Mouse (Mus musculus): Measurements from ENCODE around the gene Dlx6.

DNA sequence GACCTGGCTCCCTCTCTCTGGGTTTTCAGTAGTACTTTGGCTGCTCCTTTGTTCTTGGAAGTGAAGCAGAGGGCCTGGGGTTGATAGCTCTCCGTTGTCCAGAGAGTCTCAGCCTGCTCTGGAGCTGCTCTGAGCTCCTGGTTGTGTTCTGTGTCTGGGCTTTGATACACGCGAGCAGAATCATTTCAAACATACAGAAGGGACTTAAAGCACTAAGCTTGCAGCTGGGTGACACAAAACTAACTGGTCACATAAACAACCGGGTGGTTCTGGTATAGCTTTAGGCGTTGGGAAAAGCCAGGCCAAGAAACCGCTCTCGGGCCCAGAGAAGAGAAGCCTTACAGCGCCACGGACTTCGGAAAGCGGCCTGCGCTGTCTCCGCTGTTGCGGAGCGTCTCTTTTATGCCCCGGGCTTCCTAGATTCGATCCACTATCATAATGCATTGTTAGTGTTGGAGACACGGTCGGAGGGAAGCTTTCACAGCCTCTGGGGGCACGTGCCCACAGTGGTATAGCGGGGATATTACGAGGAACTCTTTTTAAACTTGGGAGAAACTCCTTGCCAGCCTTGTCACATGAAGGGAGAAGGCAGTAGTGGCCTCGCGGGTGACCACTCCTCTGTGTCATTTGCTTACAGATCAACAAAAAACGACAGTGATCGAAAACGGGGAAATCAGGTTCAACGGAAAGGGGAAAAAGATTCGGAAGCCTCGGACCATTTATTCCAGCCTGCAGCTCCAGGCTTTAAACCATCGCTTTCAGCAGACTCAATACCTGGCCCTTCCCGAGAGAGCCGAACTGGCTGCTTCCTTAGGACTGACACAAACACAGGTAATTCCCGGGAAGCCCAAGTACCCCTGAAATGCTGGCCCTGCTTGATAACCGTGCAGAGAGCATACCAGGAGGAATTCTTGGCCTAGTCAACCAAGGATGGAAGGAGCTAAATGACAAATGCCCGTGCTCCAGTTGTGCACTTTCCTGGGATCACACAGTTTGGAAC is 1.6 kb downstream of the Dlx6 start:
- no peak for TF ChIP-seq CTCF (IDR thresholded peaks at IDR 0.05; ENCODE audit: extremely low read depth, insufficient read depth, low read length)
- no peak for TF ChIP-seq POLR2A (IDR thresholded peaks at IDR 0.05; ENCODE audit: extremely low read depth, insufficient read depth, low read length)
